Mouse (Mus musculus) testis, adult 2 months (tissue): ENCODE data around the gene Pcca.

Experiments used
- CTCF ChIP-seq: fragments of 200-500 bp; IDR thresholded peaks from 2 replicates; pipeline ENCODE4 v1.5.1; 2012; ENCODE audit warnings: low read depth, mild to moderate bottlenecking, inconsistent platforms, low read length, moderate library complexity; ENCODE audit not compliant: control insufficient read depth, insufficient read depth, insufficient replicate concordance
- POLR2A ChIP-seq: fragments of 200-500 bp; IDR thresholded peaks from 2 replicates; pipeline ENCODE4 v1.6.1; 2012; ENCODE audit warnings: low read depth, mild to moderate bottlenecking, inconsistent platforms, low read length, moderate library complexity; ENCODE audit not compliant: control insufficient read depth

GRCm38 (mm10) chr14:122759890-122760289 lies 225.8 kb downstream of the Pcca start:
- TF ChIP-seq POLR2A (no peak), CTCF (no peak)
